In the genomic region with DNA sequence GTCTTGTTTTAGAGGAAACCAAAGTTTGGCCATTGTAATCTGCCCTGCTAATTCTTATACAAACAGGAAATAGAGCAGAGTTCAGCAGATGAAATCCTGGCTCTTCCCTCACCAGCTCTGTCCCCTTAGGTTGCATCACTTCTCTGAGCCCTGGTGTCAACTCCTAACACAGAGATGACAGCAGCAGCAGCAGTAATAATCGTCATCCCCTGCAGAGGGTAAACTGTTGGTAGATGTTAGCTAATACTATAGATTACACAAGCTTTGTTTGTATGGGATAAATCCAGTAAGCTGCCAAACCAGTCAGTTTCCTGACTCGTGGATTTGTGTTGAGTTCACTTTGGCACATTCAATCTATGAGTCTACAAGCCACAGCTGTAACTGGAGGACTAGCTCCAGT, we compare ENCODE assay signal across 13 mouse cellular contexts. TPM values are rescaled to one million over a fixed set of nuclear protein-coding genes. Genes with fewer than 3 reads are reported as not detected.
A peak's percentile ranks its signal among the peaks of the same experiment; 100 is the strongest.
DNase-seq lines count a peak whose midpoint lies in the region; ATAC-seq lines count a peak whose summit lies in the region.
"Had no signal": no experiment of that assay in that cellular context is flagged by ENCODE, and none has a peak within 500 bp of the region (broad histone marks: within the 10 kb centered on the region; RNA-seq: fewer than 3 reads in every experiment).

No protein-coding gene starts in this region.

- H3K4me3 ChIP-seq in liver, embryonic 12.5 days: no peak overlapping the region
- H3K4me3 ChIP-seq: forebrain, embryonic 13.5 days; limb, embryonic 10.5 days had no signal

- H3K36me3 ChIP-seq in liver, embryonic 12.5 days: 0 out of 2 replicates have a peak, but pooled peaks cover 9% of the 10 kb centered on the region
- H3K36me3 ChIP-seq: limb, embryonic 10.5 days had no signal

- 54% methylated on average over 2 of the region's 2 CpGs for WGBS in liver, embryonic 12.5 days (ENCODE audit: insufficient replicate concordance)

- DNase-seq in NIH3T3 (ENCODE audit: low read depth) (peak; percentile 56), adipocyte (ENCODE audit: low spot score) (peak; percentile 73)
- DNase-seq in lung, postnatal 4 days: peak; percentile 34 to 38
- DNase-seq in adrenal gland, postnatal 25 days: no peak
- no peak for DNase-seq in adrenal gland, postnatal 4 days (ENCODE audit: low spot score in 2 of 2)
- DNase-seq in cerebellum, adult 9-10 months: no peak
- DNase-seq: adrenal gland, adult 2 months had no signal

- H3K27ac ChIP-seq in liver, embryonic 12.5 days: peak overlapping the region; percentile 63; the same call in 1 of the 2 replicates
- H3K27ac ChIP-seq: forebrain, embryonic 13.5 days; limb, embryonic 10.5 days had no signal

- peaks cover 32% of the 10 kb centered on the region for H3K4me1 ChIP-seq in liver, embryonic 12.5 days
- H3K4me1 ChIP-seq: forebrain, embryonic 13.5 days; limb, embryonic 10.5 days had no signal

- H3K9ac ChIP-seq in liver, embryonic 12.5 days: no peak overlapping the region
- H3K9ac ChIP-seq: forebrain, embryonic 13.5 days had no signal

- no peak overlapping the region for H3K4me2 ChIP-seq in liver, embryonic 12.5 days
- H3K4me2 ChIP-seq: forebrain, embryonic 13.5 days had no signal

- no peaks in the 10 kb centered on the region for H3K27me3 ChIP-seq in liver, embryonic 12.5 days (replicated peaks)
- H3K27me3 ChIP-seq: CH12.LX; forebrain, embryonic 13.5 days; Patski had no signal

- ATAC-seq in liver, embryonic 12.5 days: peak; percentile 64
- ATAC-seq: forebrain, embryonic 13.5 days; hindbrain, embryonic 16.5 days; Patski had no signal

- H3K9me3 ChIP-seq in liver, embryonic 12.5 days (replicated peaks): no peaks in the 10 kb centered on the region
- H3K9me3 ChIP-seq: forebrain, embryonic 13.5 days; limb, embryonic 10.5 days had no signal

RNA-seq across cellular contexts. Expression of gene Serinc5, which starts 40.1 kb away (rescaled TPM):
- polyA plus RNA-seq in liver, embryonic 12.5 days (2016; fragmentation: Nextera tagmentation; extraction: Ambion mirVana): 26.7 and 27.6 TPM in 2 replicates
- total RNA-seq in adrenal gland, postnatal 25 days (2021): 57.9 and 74.2 TPM in 2 replicates
- total RNA-seq in adrenal gland, postnatal 4 days (2021): 10 to 100 TPM; 64.1 to 69.0 TPM

Comparison
In these comparisons a context has a peak if more than half of its experiments do, and no peak if none do; other contexts are left out.
1. DNase-seq: peak in NIH3T3 (single experiment), adipocyte (single experiment) and lung, postnatal 4 days (2 of 2); none in adrenal gland, postnatal 25 days (single experiment), adrenal gland, postnatal 4 days (0 of 2) and cerebellum, adult 9-10 months (single experiment).